Mouse (Mus musculus): Measurements from ENCODE around the gene Camk1d. TPM values are rescaled to one million over a fixed set of nuclear protein-coding genes. Genes with fewer than 3 reads are reported as not detected.

Gene Camk1d
- polyA plus RNA-seq, 1 experiment from 2014 or later, result 3.8 TPM

DNA sequence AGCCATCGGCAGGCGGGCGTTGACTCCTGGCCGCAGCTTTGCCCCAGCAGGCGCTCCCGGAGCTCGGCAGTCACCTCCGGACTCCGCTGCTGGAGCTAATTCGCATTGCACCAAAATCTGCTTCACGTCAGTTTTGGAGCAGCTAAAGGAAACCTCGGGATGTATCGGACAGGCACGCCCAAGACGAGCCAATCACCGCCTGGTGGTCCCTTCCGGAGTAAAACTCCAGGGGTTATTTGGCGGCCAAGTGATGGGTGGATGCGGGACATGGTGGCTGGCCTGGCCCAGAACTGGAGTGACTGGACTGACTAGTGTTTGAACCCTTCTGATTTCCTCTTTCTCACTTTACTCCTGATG lies 717 bp upstream of the Camk1d start:
- Histone ChIP-seq H3K9me3 (replicated peaks; ENCODE audit: control insufficient read depth, low read length) (no peaks in the 10 kb centered on the region), H3K27ac (ENCODE audit: low read depth, low read length) (no peak overlapping the region), H3K9ac (ENCODE audit: low read length) (peak overlapping the region; percentile 74), H3K36me3 (ENCODE audit: control insufficient read depth, insufficient read depth, low read length) (no peaks in the 10 kb centered on the region), H3K4me1 (ENCODE audit: control insufficient read depth, insufficient read depth, low read length) (peaks cover 4% of the 10 kb centered on the region; the same call in 1 of the 2 replicates), H3K27me3 (replicated peaks; ENCODE audit: control insufficient read depth, insufficient read depth, low read length) (peaks cover 4% of the 10 kb centered on the region; the same call in 1 of the 2 replicates), H3K4me3 (ENCODE audit: low read depth, low read length) (peak overlapping the region; percentile 66), H3K4me2 (ENCODE audit: low read length) (peak overlapping the region; percentile 99)
- WGBS, result 1% methylated on average over 19 of the region's 19 CpGs
- DNase-seq (ENCODE audit: low spot score) (no peak), ATAC-seq (peak; percentile 30; the same call in 1 of the 2 replicates)

GRCm38 (mm10) chr2:5713325-5714210 lies 747 bp downstream of the Camk1d start:
- Histone ChIP-seq H3K4me1 (ENCODE audit: control insufficient read depth, insufficient read depth, low read length) (peaks cover 4% of the 10 kb centered on the region; the same call in 1 of the 2 replicates), H3K4me2 (ENCODE audit: low read length) (peak overlapping the region; percentile 99), H3K9ac (ENCODE audit: low read length) (peak overlapping the region; percentile 74), H3K9me3 (replicated peaks; ENCODE audit: control insufficient read depth, low read length) (no peaks in the 10 kb centered on the region), H3K4me3 (ENCODE audit: low read depth, low read length) (peak overlapping the region; percentile 66), H3K27me3 (replicated peaks; ENCODE audit: control insufficient read depth, insufficient read depth, low read length) (peaks cover 4% of the 10 kb centered on the region; the same call in 1 of the 2 replicates), H3K36me3 (ENCODE audit: control insufficient read depth, insufficient read depth, low read length) (no peaks in the 10 kb centered on the region), H3K27ac (ENCODE audit: low read depth, low read length) (peak overlapping the region; percentile 41; the same call in 1 of the 2 replicates)
- peak; percentile 44 for DNase-seq (ENCODE audit: low spot score)
- under 1% methylated on average over 49 of the region's 49 CpGs for WGBS
- peak; percentile 52 for ATAC-seq

- Histone ChIP-seq H3K4me3 (ENCODE audit: low read depth, low read length) (no peak overlapping the region), H3K4me1 (ENCODE audit: control insufficient read depth, insufficient read depth, low read length) (peaks cover 4% of the 10 kb centered on the region; the same call in 1 of the 2 replicates), H3K4me2 (ENCODE audit: low read length) (peak overlapping the region; percentile 99), H3K27ac (ENCODE audit: low read depth, low read length) (no peak overlapping the region), H3K27me3 (replicated peaks; ENCODE audit: control insufficient read depth, insufficient read depth, low read length) (peaks cover 4% of the 10 kb centered on the region; the same call in 1 of the 2 replicates), H3K9me3 (replicated peaks; ENCODE audit: control insufficient read depth, low read length) (no peaks in the 10 kb centered on the region), H3K36me3 (ENCODE audit: control insufficient read depth, insufficient read depth, low read length) (no peaks in the 10 kb centered on the region), H3K9ac (ENCODE audit: low read length) (no peak overlapping the region)
- no peak for DNase-seq (ENCODE audit: low spot score)
- no peak for ATAC-seq
- WGBS, result 45% methylated on average over 7 of the region's 7 CpGs
Observed at GRCm38 (mm10) chr2:5712255-5712654, 2.1 kb downstream of the Camk1d start.

DNA sequence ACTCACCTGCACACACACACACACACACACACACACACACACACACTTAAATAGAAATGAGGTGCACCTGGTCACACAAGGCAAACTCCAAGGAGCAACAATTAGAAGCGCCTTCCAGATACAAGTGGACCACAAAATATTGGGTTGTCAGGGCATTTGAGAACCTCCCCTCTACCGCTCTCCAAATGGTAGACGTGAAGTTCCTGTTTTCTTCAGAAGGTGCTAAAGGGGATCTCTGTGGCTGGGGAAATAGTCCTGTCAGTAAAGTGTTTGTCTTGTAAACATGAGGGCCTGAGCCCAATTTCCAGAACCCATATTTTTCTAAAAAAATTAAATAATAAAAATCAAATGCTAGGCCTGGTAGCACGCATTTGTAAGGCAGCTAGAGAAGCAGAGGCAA lies 4.4 kb downstream of the Camk1d start:
- H3K4me2 ChIP-seq (ENCODE audit: low read length), result no peak overlapping the region
- peaks cover 4% of the 10 kb centered on the region; the same call in 1 of the 2 replicates for H3K27me3 ChIP-seq (replicated peaks; ENCODE audit: control insufficient read depth, insufficient read depth, low read length)
- H3K4me1 ChIP-seq (ENCODE audit: control insufficient read depth, insufficient read depth, low read length), result peaks cover 4% of the 10 kb centered on the region; the same call in 1 of the 2 replicates
- no peaks in the 10 kb centered on the region for H3K9me3 ChIP-seq (replicated peaks; ENCODE audit: control insufficient read depth, low read length)
- H3K9ac ChIP-seq (ENCODE audit: low read length), result no peak overlapping the region
- H3K36me3 ChIP-seq (ENCODE audit: control insufficient read depth, insufficient read depth, low read length), result no peaks in the 10 kb centered on the region
- 84% methylated on average over 4 of the region's 4 CpGs for WGBS
- ATAC-seq (no peak), DNase-seq (ENCODE audit: low spot score) (no peak)
- no peak overlapping the region for H3K27ac ChIP-seq (ENCODE audit: low read depth, low read length)
- H3K4me3 ChIP-seq (ENCODE audit: low read depth, low read length), result no peak overlapping the region

GRCm38 (mm10) chr2:5707871-5708733 lies 6.2 kb downstream of the Camk1d start:
- no peak overlapping the region for H3K4me2 ChIP-seq (ENCODE audit: low read length)
- no peaks in the 10 kb centered on the region for H3K9me3 ChIP-seq (replicated peaks; ENCODE audit: control insufficient read depth, low read length)
- H3K4me3 ChIP-seq (ENCODE audit: low read depth, low read length), result no peak overlapping the region
- no peaks in the 10 kb centered on the region; the same call in 1 of the 2 replicates for H3K4me1 ChIP-seq (ENCODE audit: control insufficient read depth, insufficient read depth, low read length)
- 59% methylated on average over 10 of the region's 10 CpGs for WGBS
- H3K27me3 ChIP-seq (replicated peaks; ENCODE audit: control insufficient read depth, insufficient read depth, low read length), result peaks cover 4% of the 10 kb centered on the region; the same call in 1 of the 2 replicates
- no peak overlapping the region for H3K9ac ChIP-seq (ENCODE audit: low read length)
- DNase-seq (ENCODE audit: low spot score) (no peak), ATAC-seq (no peak)
- H3K27ac ChIP-seq (ENCODE audit: low read depth, low read length), result no peak overlapping the region
- H3K36me3 ChIP-seq (ENCODE audit: control insufficient read depth, insufficient read depth, low read length), result no peaks in the 10 kb centered on the region

DNA sequence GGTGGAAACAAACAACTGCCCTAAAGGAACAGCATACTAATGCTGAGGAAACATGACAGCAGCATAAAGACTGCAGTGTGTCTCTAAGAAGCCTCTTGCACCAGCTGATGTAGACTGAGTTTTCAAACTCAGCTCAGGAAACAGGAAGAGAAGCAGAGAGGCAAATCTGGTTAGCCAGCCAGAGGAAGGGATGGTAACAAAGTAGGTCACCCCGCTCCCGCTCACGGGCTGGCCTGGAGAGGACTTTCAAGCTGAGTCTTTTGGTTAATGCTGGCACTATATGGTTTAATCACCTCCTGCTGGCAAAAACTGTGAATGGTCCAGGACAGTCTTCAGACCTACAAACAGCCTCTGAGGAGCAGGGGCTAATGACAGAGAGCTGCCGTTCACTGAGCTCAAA lies 7.7 kb downstream of the Camk1d start:
- Histone ChIP-seq H3K4me3 (ENCODE audit: low read depth, low read length) (no peak overlapping the region), H3K27ac (ENCODE audit: low read depth, low read length) (no peak overlapping the region), H3K36me3 (ENCODE audit: control insufficient read depth, insufficient read depth, low read length) (no peaks in the 10 kb centered on the region), H3K9me3 (replicated peaks; ENCODE audit: control insufficient read depth, low read length) (no peaks in the 10 kb centered on the region), H3K27me3 (replicated peaks; ENCODE audit: control insufficient read depth, insufficient read depth, low read length) (no peaks in the 10 kb centered on the region), H3K4me2 (ENCODE audit: low read length) (no peak overlapping the region), H3K4me1 (ENCODE audit: control insufficient read depth, insufficient read depth, low read length) (no peaks in the 10 kb centered on the region), H3K9ac (ENCODE audit: low read length) (no peak overlapping the region)
- DNase-seq (ENCODE audit: low spot score), result no peak
- no peak for ATAC-seq
- WGBS, result 79% methylated on average over 4 of the region's 4 CpGs

DNA sequence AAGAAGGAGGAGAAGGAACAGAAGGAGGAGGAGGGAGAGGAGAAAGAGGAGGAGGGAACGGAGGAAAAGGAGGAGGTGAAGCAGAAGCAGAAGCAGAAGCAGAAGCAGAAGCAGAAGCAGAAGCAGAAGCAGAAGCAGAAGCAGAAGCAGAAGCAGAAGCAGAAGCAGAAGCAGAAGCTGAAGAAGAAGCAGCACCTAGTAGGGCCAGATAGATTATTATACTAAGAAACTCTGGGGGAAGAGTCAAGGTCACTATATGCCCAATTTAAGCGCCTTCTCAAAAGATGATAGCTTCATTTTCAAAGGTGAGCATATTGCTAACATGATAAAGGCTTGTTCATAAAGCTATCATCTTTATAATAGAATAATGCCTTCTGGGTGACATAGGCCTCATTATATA lies 11.9 kb downstream of the Camk1d start:
- Histone ChIP-seq H3K36me3 (ENCODE audit: control insufficient read depth, insufficient read depth, low read length) (no peaks in the 10 kb centered on the region), H3K9ac (ENCODE audit: low read length) (no peak overlapping the region), H3K27ac (ENCODE audit: low read depth, low read length) (no peak overlapping the region), H3K27me3 (replicated peaks; ENCODE audit: control insufficient read depth, insufficient read depth, low read length) (no peaks in the 10 kb centered on the region), H3K4me1 (ENCODE audit: control insufficient read depth, insufficient read depth, low read length) (no peaks in the 10 kb centered on the region), H3K9me3 (replicated peaks; ENCODE audit: control insufficient read depth, low read length) (no peaks in the 10 kb centered on the region), H3K4me2 (ENCODE audit: low read length) (no peak overlapping the region), H3K4me3 (ENCODE audit: low read depth, low read length) (no peak overlapping the region)
- 85% methylated on average over 2 of the region's 2 CpGs for WGBS
- ATAC-seq (no peak), DNase-seq (ENCODE audit: low spot score) (no peak)

DNA sequence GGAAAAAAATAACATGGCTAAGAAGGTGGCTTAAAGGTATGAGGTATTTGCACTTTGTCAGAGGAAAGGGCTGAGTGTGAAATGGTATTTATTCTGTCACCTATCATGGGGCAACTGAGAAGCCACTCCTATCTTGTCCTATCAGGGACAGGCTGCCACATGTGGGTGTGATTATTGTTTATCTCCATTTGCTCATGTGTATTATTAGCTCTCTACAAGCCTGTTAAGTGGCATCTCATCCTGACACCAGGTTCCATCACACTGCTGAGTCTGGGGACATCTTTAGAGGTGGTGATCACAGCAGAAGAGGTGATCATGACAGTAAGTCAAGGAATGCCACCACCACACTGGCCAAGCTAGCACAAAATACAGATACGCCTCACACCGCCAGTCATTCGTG lies 13.4 kb downstream of the Camk1d start:
- Histone ChIP-seq H3K27me3 (replicated peaks; ENCODE audit: control insufficient read depth, insufficient read depth, low read length) (no peaks in the 10 kb centered on the region), H3K4me1 (ENCODE audit: control insufficient read depth, insufficient read depth, low read length) (no peaks in the 10 kb centered on the region), H3K9ac (ENCODE audit: low read length) (no peak overlapping the region), H3K9me3 (replicated peaks; ENCODE audit: control insufficient read depth, low read length) (no peaks in the 10 kb centered on the region), H3K4me2 (ENCODE audit: low read length) (no peak overlapping the region), H3K36me3 (ENCODE audit: control insufficient read depth, insufficient read depth, low read length) (no peaks in the 10 kb centered on the region), H3K27ac (ENCODE audit: low read depth, low read length) (no peak overlapping the region), H3K4me3 (ENCODE audit: low read depth, low read length) (no peak overlapping the region)
- no peak for DNase-seq (ENCODE audit: low spot score)
- 98% methylated on average over 3 of the region's 3 CpGs for WGBS
- no peak for ATAC-seq

Measured in forebrain, embryonic 14.5 days (tissue).